In genomic region chr7:34753140-34753886, GRCm38 (mm10) we compare ENCODE assay signal across 8 mouse cellular contexts. TPM values are rescaled to one million over a fixed set of nuclear protein-coding genes. Genes with fewer than 3 reads are reported as not detected.
DNase-seq lines count a peak whose midpoint lies in the region; ATAC-seq and TF ChIP-seq lines count a peak whose summit lies in the region.
"Had no signal": no experiment of that assay in that cellular context is flagged by ENCODE, and none has a peak within 500 bp of the region (broad histone marks: within the 10 kb centered on the region; RNA-seq: fewer than 3 reads in every experiment).

No protein-coding gene starts in this region.

- no peak for TF ChIP-seq CTCF in left cerebral cortex, adult 2 months (IDR thresholded peaks at IDR 0.05)
- no peak for TF ChIP-seq CTCF in G1E (IDR thresholded peaks at IDR 0.05; ENCODE audit: low read depth, low read length)
- TF ChIP-seq CTCF in brain, embryonic 14.5 days (IDR thresholded peaks at IDR 0.05; ENCODE audit: borderline replicate concordance, extremely low read depth, insufficient read depth, insufficient read length) = no peak

- peak overlapping the region; percentile 22; the same call in 1 of the 2 replicates for H3K4me3 ChIP-seq in left cerebral cortex, adult 2 months
- peak overlapping the region; percentile 1; the same call in 1 of the 2 replicates for H3K4me3 ChIP-seq in G1E (ENCODE audit: low read depth, low read length)
- no peak overlapping the region; the same call in 1 of the 2 replicates for H3K4me3 ChIP-seq in hindbrain, embryonic 16.5 days (ENCODE audit: low read length)
- no peak overlapping the region for H3K4me3 ChIP-seq in intestine, embryonic 16.5 days (ENCODE audit: low read length)

- intact Hi-C loops in left cerebral cortex, adult 2 months (cut with DNase I) = loop anchor here (1.0 kb wide), 1 partner anchor 11 kb away; no protein-coding TSS in a partner anchor

- H3K4me1 ChIP-seq in G1E (ENCODE audit: insufficient read depth, low read depth, low read length) = no peaks in the 10 kb centered on the region
- H3K4me1 ChIP-seq in hindbrain, embryonic 16.5 days (ENCODE audit: control insufficient read depth, insufficient read depth, low read depth, low read length) = peaks cover 14% of the 10 kb centered on the region
- peaks cover 9% of the 10 kb centered on the region; the same call in 1 of the 2 replicates for H3K4me1 ChIP-seq in intestine, embryonic 16.5 days (ENCODE audit: control insufficient read depth, insufficient read depth, low read length)

- H3K36me3 ChIP-seq in G1E (replicated peaks) = no peaks in the 10 kb centered on the region
- H3K36me3 ChIP-seq in hindbrain, embryonic 16.5 days (ENCODE audit: control insufficient read depth, insufficient read depth, low read length) = no peaks in the 10 kb centered on the region
- H3K36me3 ChIP-seq in intestine, embryonic 16.5 days (ENCODE audit: control insufficient read depth, insufficient read depth, low read length) = no peaks in the 10 kb centered on the region

- TF ChIP-seq POLR2A in brain, embryonic 14.5 days (IDR thresholded peaks at IDR 0.05; ENCODE audit: borderline replicate concordance, extremely low read depth, insufficient read depth, insufficient read length, poor library complexity, severe bottlenecking) = no peak

- H3K9ac ChIP-seq in hindbrain, embryonic 16.5 days (ENCODE audit: low read depth, low read length) = peak overlapping the region; percentile 45; the same call in 1 of the 2 replicates
- no peak overlapping the region for H3K9ac ChIP-seq in intestine, embryonic 16.5 days (ENCODE audit: low read depth, low read length)

- no peak overlapping the region; the same call in 1 of the 2 replicates for H3K27ac ChIP-seq in left cerebral cortex, adult 2 months
- peak overlapping the region; percentile 40 for H3K27ac ChIP-seq in hindbrain, embryonic 16.5 days (ENCODE audit: low read depth, low read length)
- H3K27ac ChIP-seq in intestine, embryonic 16.5 days (ENCODE audit: low read length) = no peak overlapping the region

- no peaks in the 10 kb centered on the region for H3K27me3 ChIP-seq in G1E (ENCODE audit: insufficient read depth, low read length)
- no peaks in the 10 kb centered on the region for H3K27me3 ChIP-seq in hindbrain, embryonic 16.5 days (replicated peaks; ENCODE audit: control insufficient read depth, insufficient read depth, low read length)
- H3K27me3 ChIP-seq in intestine, embryonic 16.5 days (replicated peaks; ENCODE audit: control insufficient read depth, insufficient read depth, low read length) = no peaks in the 10 kb centered on the region

- peak overlapping the region; percentile 45 for H3K4me2 ChIP-seq in hindbrain, embryonic 16.5 days (ENCODE audit: low read length)
- H3K4me2 ChIP-seq in intestine, embryonic 16.5 days (ENCODE audit: low read depth, low read length) = no peak overlapping the region

- H3K9me3 ChIP-seq in G1E (replicated peaks) = peaks cover 68% of the 10 kb centered on the region
- H3K9me3 ChIP-seq in hindbrain, embryonic 16.5 days (ENCODE audit: control insufficient read depth, low read length) = no peaks in the 10 kb centered on the region
- no peaks in the 10 kb centered on the region for H3K9me3 ChIP-seq in intestine, embryonic 16.5 days (ENCODE audit: control insufficient read depth, low read length)

- 32% methylated on average over 32 of the region's 32 CpGs for WGBS in hindbrain, embryonic 16.5 days
- 66% methylated on average over 32 of the region's 32 CpGs for WGBS in intestine, embryonic 16.5 days

- ATAC-seq in G1E (ENCODE audit: extremely low read depth, insufficient number of reproducible peaks, low FRiP score, poor library complexity, severe bottlenecking) = no peak
- peak; percentile 75 for ATAC-seq in hindbrain, embryonic 16.5 days
- no peak for ATAC-seq in intestine, embryonic 16.5 days

- DNase-seq in left cerebral cortex, adult 2 months (ENCODE audit: extremely low spot score in 1 of 2, low spot score in 2 of 2) = peak in 1 of 2 experiments; percentile 26
- no peak for DNase-seq in left cerebral cortex, adult 9 months (ENCODE audit: low spot score in 2 of 2)
- DNase-seq in G1E (ENCODE audit: low spot score) = no peak
- peak; percentile 75 for DNase-seq in brain, embryonic 14.5 days (ENCODE audit: low read depth)
- no peak for DNase-seq in spleen, adult 18-20 months

RNA-seq across cellular contexts. Expression of gene Chst8, which starts 59.2 kb away (rescaled TPM):
- 10 to 100 TPM; 20.9 to 22.0 TPM for total RNA-seq in left cerebral cortex, adult 2 months (2021)
- total RNA-seq in G1E (2014; fragmentation: Nextera tagmentation) = not detected in 2 replicates
- total RNA-seq in G1E (2017) = 0.06 and 0.22 TPM in 2 replicates
- not detected in 2 replicates for polyA plus RNA-seq in G1E (2012)
- polyA plus RNA-seq in brain, embryonic 14.5 days (2012; rRNA removed) = 13.3 and 13.6 TPM in 2 replicates
- 9.2 and 12.2 TPM in 2 replicates for polyA plus RNA-seq in hindbrain, embryonic 16.5 days (2015; fragmentation: Nextera tagmentation; extraction: Ambion mirVana)
- polyA plus RNA-seq in intestine, embryonic 16.5 days (2015; fragmentation: Nextera tagmentation; extraction: Ambion mirVana) = 3.9 TPM in 2 replicates
- total RNA-seq: megakaryocyte progenitor cell, adult 5-6 weeks had no signal

Comparison
In these comparisons a context has a peak if more than half of its experiments do, and no peak if none do; other contexts are left out.
1. H3K4me3 ChIP-seq: peak in left cerebral cortex, adult 2 months (single experiment) and G1E (single experiment); none in hindbrain, embryonic 16.5 days (single experiment) and intestine, embryonic 16.5 days (single experiment).